Comparison of ENCODE assay signal across 8 mouse cellular contexts in the genomic region with DNA sequence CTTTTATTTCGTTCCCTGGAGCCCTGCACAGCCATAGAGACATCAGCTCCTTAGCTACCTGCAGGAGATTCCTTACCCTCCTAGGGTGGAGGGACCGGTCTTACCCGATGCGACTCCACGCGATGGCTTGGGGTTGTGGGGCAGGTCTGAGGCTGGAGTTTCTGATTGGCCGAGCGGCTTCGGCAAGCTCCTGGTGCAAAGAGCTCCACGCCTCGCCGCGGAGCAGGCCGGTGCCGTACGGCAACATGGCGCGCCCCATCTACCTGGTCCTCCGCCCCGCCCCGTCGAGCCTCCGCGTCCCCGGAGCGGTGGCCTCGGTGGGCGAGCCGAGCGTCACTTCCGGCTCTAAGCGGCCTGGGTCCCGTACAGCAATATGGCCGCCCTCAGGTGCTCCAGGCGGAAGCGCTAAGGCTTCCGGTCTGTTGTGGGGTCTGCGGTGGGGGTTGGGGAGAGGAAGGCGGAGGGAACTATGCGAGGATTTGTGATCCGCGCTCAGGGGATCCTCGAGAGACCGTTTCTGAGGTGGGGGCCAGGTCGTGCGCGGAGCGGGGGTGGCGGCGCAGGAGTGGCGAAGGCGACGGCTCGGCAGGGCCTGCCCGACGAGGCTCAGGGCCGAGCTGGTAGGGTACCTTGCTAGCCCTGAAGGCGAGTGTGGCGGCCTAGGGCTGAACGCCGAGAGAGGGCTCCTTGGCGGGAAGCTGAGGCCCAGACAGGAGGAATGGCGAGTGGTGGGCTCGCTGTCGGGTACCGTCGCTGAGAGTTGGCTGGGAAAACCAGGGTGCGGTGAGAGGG. TPM values are rescaled to one million over a fixed set of nuclear protein-coding genes. Genes with fewer than 3 reads are reported as not detected.
A peak's percentile ranks its signal among the peaks of the same experiment; 100 is the strongest.
DNase-seq lines count a peak whose midpoint lies in the region; ATAC-seq and TF ChIP-seq lines count a peak whose summit lies in the region.

A gene (plus strand): TSS at position 338 of the 792 bp plus-strand sequence.

- H3K4me3 ChIP-seq in bone marrow macrophage, adult 2 months (ENCODE audit: insufficient read depth, low read length), result peak within 1 kb of the TSS; percentile 96
- H3K4me3 ChIP-seq in embryonic fibroblast, embryonic 13.5 days (ENCODE audit: insufficient read depth, low read length), result peak within 1 kb of the TSS; percentile 74
- peak within 1 kb of the TSS; percentile 80 for H3K4me3 ChIP-seq in kidney, embryonic 14.5 days (ENCODE audit: low read length)
- peak within 1 kb of the TSS; percentile 93 for H3K4me3 ChIP-seq in limb, embryonic 15.5 days

- H3K27ac ChIP-seq in bone marrow macrophage, adult 2 months (ENCODE audit: insufficient read depth, low read depth, low read length), result peak within 1 kb of the TSS; percentile 82
- peak within 1 kb of the TSS; percentile 61 for H3K27ac ChIP-seq in embryonic fibroblast, embryonic 13.5 days (ENCODE audit: insufficient read depth, low read length)
- H3K27ac ChIP-seq in kidney, embryonic 14.5 days (ENCODE audit: low read depth, low read length), result peak within 1 kb of the TSS; percentile 89
- peak within 1 kb of the TSS; percentile 94 for H3K27ac ChIP-seq in limb, embryonic 15.5 days

- H3K27me3 ChIP-seq in kidney, embryonic 14.5 days (ENCODE audit: control insufficient read depth, insufficient read depth, low read length), result no peaks in the 10 kb centered on the region
- no peaks in the 10 kb centered on the region for H3K27me3 ChIP-seq in limb, embryonic 15.5 days

- under 1% methylated on average over 68 of the region's 68 CpGs for WGBS in kidney, embryonic 14.5 days
- WGBS in limb, embryonic 15.5 days, result under 1% methylated on average over 68 of the region's 68 CpGs

- peak; percentile 96 for ATAC-seq in kidney, embryonic 14.5 days (ENCODE audit: low FRiP score, low TSS enrichment)
- ATAC-seq in limb, embryonic 15.5 days (ENCODE audit: insufficient number of reproducible peaks, low FRiP score, low TSS enrichment, low read depth), result peak; percentile 97

- TF ChIP-seq CTCF in bone marrow macrophage, adult 2 months (IDR thresholded peaks at IDR 0.05; ENCODE audit: low read depth, low read length), result no peak
- no peak for TF ChIP-seq CTCF in embryonic fibroblast, embryonic 13.5 days (IDR thresholded peaks at IDR 0.05; ENCODE audit: borderline replicate concordance, insufficient read depth, low read length)

- peak within 1 kb of the TSS; percentile 79 for H3K9ac ChIP-seq in kidney, embryonic 14.5 days (ENCODE audit: low read depth, low read length)
- peak within 1 kb of the TSS; percentile 83 for H3K9ac ChIP-seq in limb, embryonic 15.5 days

- peaks cover 34% of the 10 kb centered on the region for H3K36me3 ChIP-seq in kidney, embryonic 14.5 days (ENCODE audit: control insufficient read depth, insufficient read depth, low read length)
- H3K36me3 ChIP-seq in limb, embryonic 15.5 days, result peaks cover 29% of the 10 kb centered on the region

- peak; percentile 100 for DNase-seq in A20 (ENCODE audit: low read depth, low spot score)
- DNase-seq in heart, adult 9 months (ENCODE audit: low spot score in 2 of 2), result peak; percentile 98 to 99
- DNase-seq in monocyte, adult 2 months (ENCODE audit: low read depth in 1 of 2, low spot score in 2 of 2), result peak; percentile 92 to 96
- peak; percentile 99 for DNase-seq in spleen, postnatal 36 days (ENCODE audit: low spot score in 2 of 2)

- peak within 1 kb of the TSS; percentile 99 for H3K4me2 ChIP-seq in kidney, embryonic 14.5 days (replicated peaks; ENCODE audit: low read depth, low read length)
- H3K4me2 ChIP-seq in limb, embryonic 15.5 days, result peak within 1 kb of the TSS; percentile 96

- no peak for TF ChIP-seq POLR2A in bone marrow macrophage, adult 2 months (IDR thresholded peaks at IDR 0.05; ENCODE audit: borderline replicate concordance, low read depth, low read length)
- TF ChIP-seq POLR2A in embryonic fibroblast, embryonic 13.5 days (IDR thresholded peaks at IDR 0.05; ENCODE audit: low read depth, low read length), result peak; percentile 88

- H3K4me1 ChIP-seq in bone marrow macrophage, adult 2 months (ENCODE audit: control insufficient read depth, insufficient read depth, low read length), result peaks cover 6% of the 10 kb centered on the region
- no peaks in the 10 kb centered on the region for H3K4me1 ChIP-seq in embryonic fibroblast, embryonic 13.5 days (ENCODE audit: control insufficient read depth, insufficient read depth, low read length)
- peaks cover 17% of the 10 kb centered on the region for H3K4me1 ChIP-seq in kidney, embryonic 14.5 days (ENCODE audit: control insufficient read depth, insufficient read depth, low read length)
- H3K4me1 ChIP-seq in limb, embryonic 15.5 days, result peaks cover 39% of the 10 kb centered on the region

- H3K9me3 ChIP-seq in kidney, embryonic 14.5 days (ENCODE audit: control insufficient read depth, low read length), result no peaks in the 10 kb centered on the region
- H3K9me3 ChIP-seq in limb, embryonic 15.5 days, result no peaks in the 10 kb centered on the region

RNA-seq across cellular contexts. Expression of the gene that starts here (rescaled TPM):
- polyA plus RNA-seq in bone marrow macrophage, adult 2 months (2012; ENCODE audit: insufficient read depth, insufficient read length, missing spikeins), result 58.1 and 69.3 TPM in 2 replicates
- 23.3 and 26.6 TPM in 2 replicates for polyA plus RNA-seq in embryonic fibroblast, embryonic 13.5 days (2011; ENCODE audit: insufficient read length, low read depth, missing spikeins)
- 31.9 and 50.8 TPM in 2 replicates for polyA plus RNA-seq in kidney, embryonic 14.5 days (2014; fragmentation: Nextera tagmentation; extraction: Ambion mirVana)
- 47.2 and 55.7 TPM in 2 replicates for polyA plus RNA-seq in limb, embryonic 15.5 days (2015; fragmentation: Nextera tagmentation; extraction: Ambion mirVana)

Comparison
In these comparisons a context has a peak if more than half of its experiments do, and no peak if none do; other contexts are left out.
1. Peak in every context shown above with its lines: DNase-seq, ATAC-seq, H3K4me3 ChIP-seq and H3K27ac ChIP-seq.